Comparison of ENCODE assay signal across 10 mouse cellular contexts in the genomic region with DNA sequence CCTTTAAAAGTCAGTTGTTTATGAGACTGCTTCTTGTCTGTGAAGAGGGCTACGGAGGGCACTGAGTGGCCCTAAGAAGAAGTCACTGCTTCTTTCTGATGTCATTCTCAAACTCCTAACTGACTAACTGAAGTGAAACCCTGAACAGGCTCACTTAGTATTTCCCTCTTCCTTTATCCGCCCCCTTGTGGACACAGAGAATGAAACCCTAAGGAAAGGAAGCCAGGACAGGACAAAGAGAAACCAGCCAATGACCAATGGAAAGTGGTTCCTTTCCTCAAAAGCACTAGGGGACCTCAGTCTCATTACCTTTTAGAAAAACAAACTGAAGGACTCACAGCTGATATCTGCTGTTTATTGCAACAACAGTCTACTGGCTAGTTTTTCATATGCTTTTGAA. TPM values are rescaled to one million over a fixed set of nuclear protein-coding genes. Genes with fewer than 3 reads are reported as not detected.
A peak's percentile ranks its signal among the peaks of the same experiment; 100 is the strongest.
DNase-seq lines count a peak whose midpoint lies in the region; ATAC-seq and TF ChIP-seq lines count a peak whose summit lies in the region.
"Had no signal": no experiment of that assay in that cellular context is flagged by ENCODE, and none has a peak within 500 bp of the region (broad histone marks: within the 10 kb centered on the region; RNA-seq: fewer than 3 reads in every experiment).

No protein-coding gene starts in this region.

- H3K36me3 ChIP-seq in kidney, embryonic 14.5 days (ENCODE audit: control insufficient read depth, insufficient read depth, low read length): peaks cover 28% of the 10 kb centered on the region
- H3K36me3 ChIP-seq in megakaryocyte, embryonic 14.5 days (replicated peaks; ENCODE audit: low read length): peaks cover 59% of the 10 kb centered on the region
- peaks cover 15% of the 10 kb centered on the region for H3K36me3 ChIP-seq in thymus, adult 2 months (ENCODE audit: control insufficient read depth, insufficient read depth, low read length)

- ATAC-seq in kidney, embryonic 14.5 days (ENCODE audit: low FRiP score, low TSS enrichment): 0 out of 2 replicates have a peak, but pooled peaks have one; percentile 20

- WGBS in kidney, embryonic 14.5 days: 53% methylated on average over 2 of the region's 2 CpGs
- 67% methylated on average over 2 of the region's 2 CpGs for WGBS in thymus, adult 2 months

- H3K4me2 ChIP-seq in kidney, embryonic 14.5 days (replicated peaks; ENCODE audit: low read depth, low read length): no peak overlapping the region
- H3K4me2 ChIP-seq: embryonic facial prominence, embryonic 15.5 days had no signal

- no peaks in the 10 kb centered on the region for H3K9me3 ChIP-seq in kidney, embryonic 14.5 days (ENCODE audit: control insufficient read depth, low read length)
- H3K9me3 ChIP-seq in megakaryocyte, embryonic 14.5 days: no peaks in the 10 kb centered on the region
- H3K9me3 ChIP-seq: embryonic facial prominence, embryonic 15.5 days had no signal

- H3K9ac ChIP-seq in kidney, embryonic 14.5 days (ENCODE audit: low read depth, low read length): no peak overlapping the region
- H3K9ac ChIP-seq: embryonic facial prominence, embryonic 15.5 days had no signal

- no peak for TF ChIP-seq POLR2A in thymus, adult 2 months (IDR thresholded peaks at IDR 0.05; ENCODE audit: control insufficient read depth, extremely low read depth, insufficient read depth, low read length, poor library complexity)

- H3K4me1 ChIP-seq in kidney, embryonic 14.5 days (ENCODE audit: control insufficient read depth, insufficient read depth, low read length): no peaks in the 10 kb centered on the region
- peaks cover 34% of the 10 kb centered on the region for H3K4me1 ChIP-seq in megakaryocyte, embryonic 14.5 days
- peaks cover 3% of the 10 kb centered on the region for H3K4me1 ChIP-seq in thymus, adult 2 months (replicated peaks; ENCODE audit: control insufficient read depth, insufficient read depth, low read length)
- H3K4me1 ChIP-seq: embryonic facial prominence, embryonic 15.5 days had no signal

- peak; percentile 76 for DNase-seq in heart, adult 8-10 months (ENCODE audit: low spot score)
- no peak for DNase-seq in heart, postnatal 25 days (ENCODE audit: low spot score)
- DNase-seq in urinary bladder, postnatal 25 days (ENCODE audit: low spot score): peak; percentile 30
- DNase-seq in urinary bladder, adult 2 months (ENCODE audit: low spot score): no peak
- peak; percentile 76 for DNase-seq in embryo, embryonic 10 days (ENCODE audit: low spot score)
- DNase-seq in thymus, adult 2 months: no peak

- no peak overlapping the region for H3K4me3 ChIP-seq in kidney, embryonic 14.5 days (ENCODE audit: low read length)
- H3K4me3 ChIP-seq in megakaryocyte, embryonic 14.5 days (replicated peaks): peak overlapping the region; percentile 33
- H3K4me3 ChIP-seq in thymus, adult 2 months (ENCODE audit: control insufficient read depth, insufficient read depth, low read length): no peak overlapping the region
- H3K4me3 ChIP-seq: embryonic facial prominence, embryonic 15.5 days had no signal

- H3K27me3 ChIP-seq in kidney, embryonic 14.5 days (ENCODE audit: control insufficient read depth, insufficient read depth, low read length): no peaks in the 10 kb centered on the region
- no peaks in the 10 kb centered on the region for H3K27me3 ChIP-seq in megakaryocyte, embryonic 14.5 days (replicated peaks)
- H3K27me3 ChIP-seq in thymus, adult 2 months (ENCODE audit: control insufficient read depth, insufficient read depth, low read length): no peaks in the 10 kb centered on the region
- H3K27me3 ChIP-seq: embryonic facial prominence, embryonic 15.5 days had no signal

- H3K27ac ChIP-seq in kidney, embryonic 14.5 days (ENCODE audit: low read depth, low read length): no peak overlapping the region
- H3K27ac ChIP-seq in thymus, adult 2 months (ENCODE audit: control insufficient read depth, insufficient read depth, low read length): no peak overlapping the region
- H3K27ac ChIP-seq: embryonic facial prominence, embryonic 15.5 days; macrophage had no signal

- intact Hi-C loops in heart, postnatal 25 days (cut with DNase I): loop anchor here (2.0 kb wide), 2 partner anchors 85 to 247 kb away; no protein-coding TSS in a partner anchor

- TF ChIP-seq CTCF in thymus, adult 2 months (IDR thresholded peaks at IDR 0.05; ENCODE audit: borderline replicate concordance, control insufficient read depth, extremely low read depth, insufficient read depth, low read length, poor library complexity): no peak

RNA-seq across cellular contexts. Expression of a gene that starts 45.7 kb away (rescaled TPM):
- total RNA-seq in heart, adult 8-10 months (2022): 10 to 100 TPM; 12.0 to 14.1 (median 13.1) TPM
- total RNA-seq in heart, postnatal 25 days (2021): 10 to 100 TPM; 11.2 to 11.9 TPM
- 7.6 and 8.8 TPM in 2 replicates for polyA plus RNA-seq in urinary bladder, adult 2 months (2012; rRNA removed)
- 25.4 and 36.7 TPM in 2 replicates for polyA plus RNA-seq in kidney, embryonic 14.5 days (2014; fragmentation: Nextera tagmentation; extraction: Ambion mirVana)
- polyA plus RNA-seq in megakaryocyte, embryonic 14.5 days (2012; ENCODE audit: insufficient read depth, low replicate concordance): 1.9 and 7.5 TPM in 2 replicates
- 5.9 and 6.9 TPM in 2 replicates for polyA plus RNA-seq in thymus, adult 2 months (2012; rRNA removed)

RNA-seq across cellular contexts. Expression of a gene that starts 48.1 kb away (rescaled TPM):
- total RNA-seq in heart, adult 8-10 months (2022): 10 to 100 TPM; 31.9 to 38.7 (median 35.1) TPM
- total RNA-seq in heart, postnatal 25 days (2021): 10 to 100 TPM; 29.6 to 30.2 TPM
- polyA plus RNA-seq in urinary bladder, adult 2 months (2012; rRNA removed): 30.9 and 34.9 TPM in 2 replicates
- polyA plus RNA-seq in kidney, embryonic 14.5 days (2014; fragmentation: Nextera tagmentation; extraction: Ambion mirVana): 102 and 131 TPM in 2 replicates
- polyA plus RNA-seq in megakaryocyte, embryonic 14.5 days (2012; ENCODE audit: insufficient read depth, low replicate concordance): 2.2 TPM in 1 of 2 replicates, not detected in the other
- polyA plus RNA-seq in thymus, adult 2 months (2012; rRNA removed): 20.6 and 24.0 TPM in 2 replicates

Comparison
In these comparisons a context has a peak if more than half of its experiments do, and no peak if none do; other contexts are left out.
1. DNase-seq: peak in heart, adult 8-10 months (single experiment), urinary bladder, postnatal 25 days (single experiment) and embryo, embryonic 10 days (single experiment); none in heart, postnatal 25 days (single experiment), urinary bladder, adult 2 months (single experiment) and thymus, adult 2 months (single experiment).